Mouse (Mus musculus): ENCODE data around the gene Eif1.

DNA sequence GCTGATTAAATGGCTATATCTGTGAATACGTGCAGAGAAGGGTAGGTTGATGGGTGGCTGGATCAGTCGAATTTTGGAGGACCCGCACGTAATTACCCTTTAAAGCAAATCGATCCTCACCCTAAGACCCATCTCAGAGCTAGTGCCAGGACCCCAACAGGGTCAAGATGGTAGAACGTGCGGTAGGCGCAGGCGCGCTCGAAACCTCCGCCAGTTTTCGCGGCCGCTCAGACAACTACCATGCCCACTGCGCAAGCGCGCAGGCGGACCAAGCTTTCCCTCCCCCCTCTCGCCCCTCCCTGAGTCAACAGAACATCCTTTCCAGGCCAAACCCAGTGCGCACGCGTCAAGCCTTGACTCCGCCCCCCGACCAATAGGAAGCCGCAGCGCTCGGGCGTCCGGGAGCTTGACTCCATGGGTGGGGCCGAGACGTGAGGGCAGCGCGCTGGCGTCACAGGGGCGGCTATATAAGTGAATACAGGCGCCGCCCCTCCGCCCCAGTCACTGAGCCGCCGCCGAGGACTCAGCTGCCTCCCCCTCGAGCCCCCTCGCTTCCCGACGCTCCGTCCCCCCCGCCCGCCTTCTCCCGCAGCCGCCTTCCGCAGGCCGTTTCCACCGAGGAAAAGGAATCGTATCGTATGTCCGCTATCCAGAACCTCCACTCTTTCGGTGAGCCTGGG, at the start of gene Eif1:
- no peak for TF ChIP-seq CTCF (IDR thresholded peaks at IDR 0.05; ENCODE audit: extremely low read depth, insufficient read depth, low read length)
- TF ChIP-seq POLR2A (IDR thresholded peaks at IDR 0.05; ENCODE audit: extremely low read depth, insufficient read depth, low read length): peak; percentile 67
